13 mouse cellular contexts compared by ENCODE assay signal in genomic region chr15:5194446-5194845, GRCm38 (mm10). TPM values are rescaled to one million over a fixed set of nuclear protein-coding genes. Genes with fewer than 3 reads are reported as not detected.
DNase-seq lines count a peak whose midpoint lies in the region; ATAC-seq lines count a peak whose summit lies in the region.
"Had no signal": no experiment of that assay in that cellular context is flagged by ENCODE, and none has a peak within 500 bp of the region (broad histone marks: within the 10 kb centered on the region; RNA-seq: fewer than 3 reads in every experiment).

No protein-coding gene starts in this region.

- DNase-seq in frontal cortex, postnatal 10 days (ENCODE audit: low spot score in 2 of 2) = no peak
- DNase-seq in right cerebral cortex, adult 18-20 months = peak; percentile 30
- DNase-seq in right cerebral cortex, postnatal 10 days (ENCODE audit: low spot score in 2 of 2) = no peak
- peak; percentile 53 to 61 for DNase-seq in adrenal gland, postnatal 36 days
- DNase-seq in telencephalon, adult 2 months (ENCODE audit: low read depth, low spot score) = peak; percentile 17
- no peak for DNase-seq in thymus, postnatal 0 days (ENCODE audit: low spot score)
- no peak for DNase-seq in liver
- DNase-seq: cerebellum, adult 9-10 months; kidney, postnatal 4 days; liver, embryonic 13.5 days; spleen, adult 18-20 months; thymus, postnatal 4 days had no signal

- peak; percentile 89 for ATAC-seq in frontal cortex, adult (ENCODE audit: low TSS enrichment)

RNA-seq across cellular contexts. Expression of gene Ttc33, which starts 9.1 kb away (rescaled TPM):
- 10 to 100 TPM; 53.0 to 67.1 TPM for total RNA-seq in adrenal gland, postnatal 36 days (2021)
- polyA plus RNA-seq in thymus, postnatal 0 days (2015; fragmentation: Nextera tagmentation; extraction: Ambion mirVana) = 43.6 and 45.9 TPM in 2 replicates

RNA-seq across cellular contexts. Expression of gene Ptger4, which starts 49.5 kb away (rescaled TPM):
- 1 to 10 TPM; 1.0 to 1.2 TPM for total RNA-seq in adrenal gland, postnatal 36 days (2021)
- polyA plus RNA-seq in thymus, postnatal 0 days (2015; fragmentation: Nextera tagmentation; extraction: Ambion mirVana) = 18.2 and 18.3 TPM in 2 replicates

RNA-seq across cellular contexts. Expression of gene Prkaa1, which starts 50.8 kb away (rescaled TPM):
- total RNA-seq in adrenal gland, postnatal 36 days (2021) = 10 to 100 TPM; 35.1 to 39.9 TPM
- polyA plus RNA-seq in thymus, postnatal 0 days (2015; fragmentation: Nextera tagmentation; extraction: Ambion mirVana) = 11.5 and 12.5 TPM in 2 replicates

Comparison
In these comparisons a context has a peak if more than half of its experiments do, and no peak if none do; other contexts are left out.
1. DNase-seq: peak in right cerebral cortex, adult 18-20 months (single experiment), adrenal gland, postnatal 36 days (2 of 2) and telencephalon, adult 2 months (single experiment); none in frontal cortex, postnatal 10 days (0 of 2), right cerebral cortex, postnatal 10 days (0 of 2), thymus, postnatal 0 days (single experiment) and liver (single experiment).